Mouse (Mus musculus) intestine, postnatal 0 days (tissue): ENCODE data around the gene BC048562. TPM values are rescaled to one million over a fixed set of nuclear protein-coding genes. Genes with fewer than 3 reads are reported as not detected.

Experiments
- ATAC-seq: fragments of 200-750 bp; cut with Nextera tagmentation; 2 replicates; pipeline ENCODE4 v1.8.0; 2017; ENCODE audit warnings: mild to moderate bottlenecking, moderate TSS enrichment, moderate library complexity
- H3K27ac ChIP-seq: fragments of 300-500 bp; sonication (generic); 2 replicates; pipeline ENCODE4 v1.5.1; 2014; ENCODE audit warnings: mild to moderate bottlenecking, low read depth, low read length, moderate library complexity
- H3K27me3 ChIP-seq: fragments of 300-500 bp; sonication (generic); replicated peaks from 2 replicates; pipeline ENCODE4 v1.6.1; 2014; ENCODE audit warnings: low read length, mixed read lengths; ENCODE audit not compliant: control insufficient read depth, insufficient read depth
- H3K36me3 ChIP-seq: fragments of 300-500 bp; sonication (generic); 2 replicates; pipeline ENCODE4 v1.6.1; 2014; ENCODE audit warnings: mild to moderate bottlenecking, moderate library complexity; ENCODE audit not compliant: control insufficient read depth, insufficient read depth
- H3K4me1 ChIP-seq: fragments of 300-500 bp; sonication (generic); replicated peaks from 2 replicates; pipeline ENCODE4 v1.6.1; 2014; ENCODE audit warnings: antibody characterized with exemption, low read length, mixed read lengths; ENCODE audit not compliant: control insufficient read depth, insufficient read depth
- H3K4me2 ChIP-seq: fragments of 300-500 bp; sonication (generic); replicated peaks from 2 replicates; pipeline ENCODE4 v1.6.1; 2014; ENCODE audit warnings: low read depth, mild to moderate bottlenecking, moderate library complexity
- H3K4me3 ChIP-seq: fragments of 300-500 bp; sonication (generic); 2 replicates; pipeline ENCODE4 v1.5.1; 2014; ENCODE audit warnings: low read depth, low read length
- H3K9ac ChIP-seq: fragments of 300-500 bp; sonication (generic); 2 replicates; pipeline ENCODE4 v1.6.1; 2014; ENCODE audit warnings: mild to moderate bottlenecking, low read depth, low read length
- H3K9me3 ChIP-seq: fragments of 300-500 bp; sonication (generic); 2 replicates; pipeline ENCODE4 v1.6.1; 2016; ENCODE audit warnings: mixed run types; ENCODE audit not compliant: control insufficient read depth
- CTCF ChIP-seq: sonication (generic); IDR thresholded peaks from 2 replicates; pipeline ENCODE4 v1.5.1; 2016; ENCODE audit warnings: low read depth, mild to moderate bottlenecking, control low read depth, antibody characterized with exemption, moderate library complexity
- WGBS: fragments of 180-500 bp; shearing (Covaris S2); extraction: QIAGEN DNeasy Blood & Tissue Kit; methylation state at CpG from one replicate; pipeline ENCODE4 v1.1.7; 2014; 5-methylcytosine and 5-hydroxymethylcytosine counted together
- polyA plus RNA-seq: library from polyadenylated mRNA; unstranded; fragments of >200 nt; fragmentation: Nextera tagmentation; extraction: Ambion mirVana; gene quantifications from 2 replicates; pipeline ENCODE4 v1.2.1, GENCODE M21; 2015

BC048562 gene
- polyA plus RNA-seq, 1 experiment from 2014 or later: not detected

DNA sequence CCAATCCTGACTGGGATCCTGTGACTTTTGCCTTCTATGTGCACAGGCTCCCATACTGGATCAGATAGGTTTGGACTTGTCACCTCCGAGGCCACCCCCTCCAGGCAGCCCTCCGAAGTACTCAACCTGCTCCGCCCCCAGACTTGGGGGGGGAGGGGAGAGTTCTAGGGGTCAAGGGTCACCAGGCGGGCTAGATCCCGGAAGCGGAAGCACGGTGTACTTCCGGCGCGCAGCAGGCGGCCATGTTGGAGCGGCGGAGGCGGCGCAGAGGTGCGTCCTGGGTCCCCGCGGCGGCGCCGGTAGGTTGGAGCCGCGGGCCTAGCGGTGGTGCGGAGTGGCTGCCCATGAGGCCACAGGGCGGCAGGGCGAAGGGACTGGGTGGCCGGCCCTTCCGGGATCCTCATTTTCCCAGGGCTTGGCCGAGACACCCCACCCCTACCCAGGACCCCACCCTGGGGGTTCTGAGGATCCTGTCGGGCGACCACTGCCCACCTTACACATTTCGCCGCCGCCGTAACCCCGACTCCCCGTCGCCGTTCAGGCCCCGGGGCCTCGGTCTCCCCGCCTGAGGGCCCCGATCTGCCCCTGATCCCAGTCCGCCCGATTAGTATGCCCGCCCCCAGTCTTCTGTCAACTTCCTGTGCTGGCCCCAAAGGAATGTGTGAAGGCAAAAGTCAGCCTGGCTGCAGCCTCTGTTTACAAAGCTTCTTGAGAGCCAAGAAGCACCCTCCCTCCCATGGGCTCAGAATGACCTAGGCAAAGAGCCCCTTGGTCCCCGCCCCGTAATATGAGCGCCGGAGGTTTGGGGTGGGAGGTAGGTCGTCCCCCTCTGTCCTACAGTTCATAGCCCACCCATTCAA, 24.3 kb downstream of the BC048562 start, which contains the start of gene Ccdc71:
Gene Ccdc71, plus strand, starts transcription at position 209 of the 860 bp plus-strand sequence.
- ATAC-seq: peak; percentile 88

DNA sequence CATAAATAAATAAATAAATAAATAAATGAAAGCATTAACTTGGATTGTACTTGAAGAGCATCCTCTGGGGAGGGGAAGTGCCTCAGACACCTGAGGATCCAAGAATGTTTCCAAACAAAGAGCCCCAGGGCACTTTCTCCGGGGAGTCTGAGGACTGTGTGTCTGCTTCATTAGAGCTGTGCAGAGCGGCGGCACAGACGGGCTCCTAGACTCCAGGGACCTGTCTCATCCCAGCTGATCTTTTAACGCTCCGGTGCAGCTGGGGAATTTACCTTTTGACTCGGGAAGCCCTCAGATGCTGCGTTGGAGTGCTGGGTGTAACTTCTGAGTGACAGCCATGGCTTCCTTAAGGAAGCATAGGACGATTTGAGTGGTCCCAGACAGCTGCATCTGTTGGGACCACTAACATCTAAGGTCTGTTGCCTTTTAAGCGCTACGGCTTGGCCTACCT, 24.9 kb downstream of the BC048562 start, which contains the start of gene Klhdc8b:
Gene Klhdc8b, minus strand, starts transcription at position 401 of the 451 bp plus-strand sequence.
- H3K4me1 ChIP-seq: peaks cover 14% of the 10 kb centered on the region
- no peak for TF ChIP-seq CTCF
- peak within 1 kb of the TSS; percentile 95 for H3K27ac ChIP-seq
- H3K36me3 ChIP-seq: peaks cover 24% of the 10 kb centered on the region
- H3K9ac ChIP-seq: peak within 1 kb of the TSS; percentile 91
- WGBS: 14% methylated on average over 11 of the region's 11 CpGs
- 0 out of 2 replicates have a peak, but pooled peaks have one; percentile 10 for ATAC-seq
- peak within 1 kb of the TSS; percentile 73 for H3K4me2 ChIP-seq
- no peaks in the 10 kb centered on the region for H3K9me3 ChIP-seq
- H3K4me3 ChIP-seq: peak within 1 kb of the TSS; percentile 90
- H3K27me3 ChIP-seq: no peaks in the 10 kb centered on the region

More for the DNA sequence above, 24.3 kb downstream of the BC048562 start, which contains the start of gene Ccdc71:
- peak within 1 kb of the TSS; percentile 73 for H3K4me2 ChIP-seq
- no peaks in the 10 kb centered on the region for H3K9me3 ChIP-seq
- H3K9ac ChIP-seq: peak within 1 kb of the TSS; percentile 91
- H3K4me1 ChIP-seq: peaks cover 14% of the 10 kb centered on the region
- H3K27me3 ChIP-seq: no peaks in the 10 kb centered on the region
- peak; percentile 11; the same call in 1 of the 2 replicates for TF ChIP-seq CTCF
- peak within 1 kb of the TSS; percentile 90 for H3K4me3 ChIP-seq
- peak within 1 kb of the TSS; percentile 95 for H3K27ac ChIP-seq
- WGBS: under 1% methylated on average over 51 of the region's 52 CpGs
- peaks cover 24% of the 10 kb centered on the region for H3K36me3 ChIP-seq

DNA sequence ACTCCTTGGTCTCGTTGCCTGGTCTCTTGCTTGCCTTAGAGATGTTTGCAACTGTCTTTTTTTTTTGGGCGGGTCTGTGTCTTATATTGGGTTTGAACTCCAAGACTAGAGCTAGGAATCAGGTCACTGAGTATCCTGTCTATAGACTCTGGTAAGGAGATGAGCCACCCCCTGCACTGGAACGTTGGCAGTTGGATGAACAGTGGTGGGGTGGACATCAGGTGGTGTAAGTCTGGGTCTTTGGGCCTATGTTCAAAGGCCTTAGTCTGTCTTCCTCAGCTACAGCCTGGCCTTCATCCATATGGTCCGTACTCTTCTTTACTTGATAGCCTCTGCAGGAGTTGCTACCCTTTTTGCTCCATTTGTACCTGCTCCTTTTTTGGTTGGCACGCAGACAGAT, 25.4 kb downstream of the BC048562 start:
- H3K4me3 ChIP-seq: peak overlapping the region; percentile 90
- WGBS: 74% methylated on average over 5 of the region's 5 CpGs
- H3K36me3 ChIP-seq: peaks cover 24% of the 10 kb centered on the region
- H3K4me1 ChIP-seq: peaks cover 14% of the 10 kb centered on the region
- peak overlapping the region; percentile 91 for H3K9ac ChIP-seq
- no peaks in the 10 kb centered on the region for H3K9me3 ChIP-seq
- ATAC-seq: no peak
- H3K4me2 ChIP-seq: peak overlapping the region; percentile 73
- no peak for TF ChIP-seq CTCF
- H3K27me3 ChIP-seq: no peaks in the 10 kb centered on the region
- 0 out of 2 replicates have a peak overlapping the region, but pooled peaks have one; percentile 2 for H3K27ac ChIP-seq

DNA sequence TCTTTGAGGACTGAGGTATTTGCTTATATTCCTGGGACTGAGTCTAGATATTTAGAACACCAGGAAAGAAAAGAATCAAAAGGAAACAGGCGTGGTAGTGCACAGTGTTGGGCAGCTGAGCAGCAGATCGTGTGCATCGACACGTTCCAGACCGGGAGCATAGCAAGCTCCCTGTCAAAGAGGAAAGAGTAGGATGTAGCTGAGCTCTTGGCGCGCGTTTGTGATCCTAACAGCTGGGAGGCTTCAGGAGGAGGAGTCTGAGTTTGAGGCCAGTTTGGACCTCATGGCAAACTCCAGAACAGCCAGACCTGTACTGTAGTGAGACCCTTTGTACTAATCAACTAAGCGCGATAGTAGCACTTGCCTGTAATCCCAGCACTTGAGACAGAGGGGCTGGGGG, 25.9 kb downstream of the BC048562 start:
- Histone ChIP-seq H3K4me2 (peak overlapping the region; percentile 73), H3K27me3 (no peaks in the 10 kb centered on the region), H3K9ac (0 out of 2 replicates have a peak overlapping the region, but pooled peaks have one; percentile 17), H3K4me3 (no peak overlapping the region), H3K9me3 (no peaks in the 10 kb centered on the region), H3K4me1 (peaks cover 14% of the 10 kb centered on the region), H3K27ac (0 out of 2 replicates have a peak overlapping the region, but pooled peaks have one; percentile 2), H3K36me3 (peaks cover 24% of the 10 kb centered on the region)
- no peak for TF ChIP-seq CTCF
- 61% methylated on average over 10 of the region's 10 CpGs for WGBS
- no peak for ATAC-seq

DNA sequence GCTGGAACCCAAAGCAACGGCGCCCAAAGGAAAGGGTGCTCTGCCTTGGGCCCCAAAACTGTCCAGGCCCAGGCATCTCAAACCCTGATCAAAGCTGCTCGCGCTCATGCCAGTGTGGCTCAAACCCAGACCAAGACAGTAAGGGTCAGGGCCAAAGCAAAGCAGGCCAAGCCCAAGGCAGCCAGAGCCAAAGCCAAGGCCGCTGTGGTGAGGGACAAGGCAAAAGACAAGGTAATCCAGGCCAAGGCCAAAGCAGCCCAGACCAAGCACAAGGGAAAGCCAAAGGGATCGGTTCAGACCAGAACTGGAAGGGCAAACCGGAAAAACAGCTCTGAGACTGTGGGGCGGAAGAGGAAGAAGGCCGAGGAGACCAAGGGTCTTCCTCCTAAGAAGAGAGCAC, 27.4 kb downstream of the BC048562 start:
- no peak overlapping the region for H3K27ac ChIP-seq
- WGBS: 88% methylated on average over 9 of the region's 9 CpGs
- H3K9me3 ChIP-seq: no peaks in the 10 kb centered on the region
- TF ChIP-seq CTCF: no peak
- peaks cover 14% of the 10 kb centered on the region for H3K4me1 ChIP-seq
- no peak overlapping the region for H3K4me2 ChIP-seq
- H3K4me3 ChIP-seq: no peak overlapping the region
- peaks cover 24% of the 10 kb centered on the region for H3K36me3 ChIP-seq
- ATAC-seq: no peak
- H3K9ac ChIP-seq: no peak overlapping the region
- no peaks in the 10 kb centered on the region for H3K27me3 ChIP-seq

DNA sequence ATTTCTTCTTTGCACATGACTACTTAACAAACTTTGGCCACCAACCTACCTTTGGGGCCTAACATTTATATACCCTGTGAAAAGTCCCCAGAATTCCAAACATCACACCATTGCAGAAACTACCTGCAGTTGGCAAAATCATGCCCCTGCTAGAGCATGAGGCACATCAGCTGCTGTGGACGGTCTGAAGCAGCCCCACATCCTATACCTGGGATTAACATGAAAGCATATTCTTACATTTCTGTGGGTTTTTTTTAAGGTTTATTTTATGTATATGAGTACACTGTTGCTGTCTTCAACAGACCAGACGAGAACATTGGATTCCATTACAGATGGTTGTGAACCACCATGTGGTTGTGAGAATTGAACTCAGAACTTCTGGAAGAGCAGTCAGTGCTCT, 29.9 kb downstream of the BC048562 start:
- peaks cover 24% of the 10 kb centered on the region for H3K36me3 ChIP-seq
- no peak overlapping the region for H3K9ac ChIP-seq
- no peak for TF ChIP-seq CTCF
- H3K9me3 ChIP-seq: no peaks in the 10 kb centered on the region
- H3K27ac ChIP-seq: no peak overlapping the region
- no peak overlapping the region for H3K4me3 ChIP-seq
- H3K4me2 ChIP-seq: no peak overlapping the region
- H3K4me1 ChIP-seq: peaks cover 14% of the 10 kb centered on the region
- no peaks in the 10 kb centered on the region for H3K27me3 ChIP-seq
- no peak for ATAC-seq
- WGBS: 92% methylated on average over 2 of the region's 2 CpGs
